Mouse (Mus musculus) G1E (cell line): ENCODE measurements at regions not wholly inside any gene's neighbourhood (a gene's known extent, or its start where the extent isn't known, plus 50 kb on each side); places are given as distances from the start of the nearest gene placed in this dataset.

Source experiments
- ATAC-seq: 2 replicates; pipeline ENCODE4 v1.8.0; 2016; ENCODE audit warnings: mild to moderate bottlenecking; ENCODE audit not compliant: insufficient number of reproducible peaks, poor library complexity, low FRiP score, severe bottlenecking; ENCODE audit errors: extremely low read depth
- DNase-seq: peaks from one replicate; pipeline ENCODE4 v3.0.0; 2012; ENCODE audit warnings: low spot score
- H3K27me3 ChIP-seq: 2 replicates; pipeline ENCODE4 v1.6.1; 2012; ENCODE audit warnings: mild to moderate bottlenecking, low read length, inconsistent platforms; ENCODE audit not compliant: insufficient read depth
- H3K36me3 ChIP-seq: replicated peaks from 2 replicates; pipeline ENCODE3; 2012; ENCODE audit warnings: mild to moderate bottlenecking, inconsistent platforms
- H3K4me1 ChIP-seq: 2 replicates; pipeline ENCODE4 v1.6.1; 2012; ENCODE audit warnings: low read depth, low read length, inconsistent platforms, mixed read lengths; ENCODE audit not compliant: insufficient read depth
- H3K4me3 ChIP-seq: 2 replicates; pipeline ENCODE4 v1.5.1; 2012; ENCODE audit warnings: low read depth, mild to moderate bottlenecking, inconsistent platforms, low read length, moderate library complexity, mixed read lengths
- H3K9me3 ChIP-seq: replicated peaks from 2 replicates; pipeline ENCODE4 v1.6.1; 2012; ENCODE audit warnings: inconsistent platforms
- CTCF ChIP-seq: IDR thresholded peaks from 2 replicates; pipeline ENCODE4 v1.5.1; 2012; ENCODE audit warnings: low read depth, low read length, inconsistent platforms, mixed read lengths
- GATA1 ChIP-seq: IDR thresholded peaks from 2 replicates; pipeline ENCODE4 v1.6.1; 2012; ENCODE audit warnings: borderline replicate concordance, low read length, inconsistent platforms, mixed read lengths
- GATA2 ChIP-seq: IDR thresholded peaks from 2 replicates; pipeline ENCODE4 v1.6.1; 2012; ENCODE audit warnings: low read depth, low read length, inconsistent platforms, borderline replicate concordance
- POLR2AphosphoS5 ChIP-seq: IDR thresholded peaks from 2 replicates; pipeline ENCODE4 v1.6.1; 2012; ENCODE audit warnings: low read depth, low read length, inconsistent platforms; ENCODE audit not compliant: insufficient replicate concordance
- TAL1 ChIP-seq: conservative IDR thresholded peaks from 2 replicates; pipeline ENCODE4 v1.6.1; 2012; ENCODE audit warnings: low read depth, low read length, inconsistent platforms, mixed read lengths

GRCm38 (mm10) chr16:97252997-97253635 is 82.6 kb upstream of the Dscam start:
- H3K9me3 ChIP-seq = no peaks in the 10 kb centered on the region
- no peak overlapping the region for H3K4me3 ChIP-seq
- no peak for ATAC-seq
- TF ChIP-seq TAL1 (no peak), POLR2AphosphoS5 (no peak), CTCF (no peak), GATA1 (no peak), GATA2 (no peak)
- no peaks in the 10 kb centered on the region for H3K27me3 ChIP-seq
- H3K36me3 ChIP-seq = no peaks in the 10 kb centered on the region
- no peak for DNase-seq
- no peaks in the 10 kb centered on the region for H3K4me1 ChIP-seq

GRCm38 (mm10) chr16:97258821-97259220 is 88.3 kb upstream of the Dscam start:
- no peaks in the 10 kb centered on the region for H3K27me3 ChIP-seq
- H3K36me3 ChIP-seq = no peaks in the 10 kb centered on the region
- no peak for DNase-seq
- TF ChIP-seq GATA2 (no peak), POLR2AphosphoS5 (no peak), CTCF (no peak), TAL1 (no peak), GATA1 (no peak)
- no peaks in the 10 kb centered on the region for H3K4me1 ChIP-seq
- ATAC-seq = no peak
- H3K4me3 ChIP-seq = no peak overlapping the region
- H3K9me3 ChIP-seq = no peaks in the 10 kb centered on the region

- DNase-seq = no peak
- Histone ChIP-seq H3K4me1 (no peaks in the 10 kb centered on the region), H3K4me3 (no peak overlapping the region), H3K36me3 (no peaks in the 10 kb centered on the region), H3K27me3 (no peaks in the 10 kb centered on the region), H3K9me3 (no peaks in the 10 kb centered on the region)
- TF ChIP-seq POLR2AphosphoS5 (no peak), CTCF (no peak), TAL1 (no peak), GATA1 (no peak), GATA2 (no peak)
- ATAC-seq = no peak
Observed at GRCm38 (mm10) chr16:97263451-97263850, 92.9 kb upstream of the Dscam start.

- TF ChIP-seq GATA2 (no peak), CTCF (no peak), POLR2AphosphoS5 (no peak), GATA1 (no peak), TAL1 (no peak)
- DNase-seq (no peak), ATAC-seq (no peak)
- Histone ChIP-seq H3K36me3 (no peaks in the 10 kb centered on the region), H3K4me3 (no peak overlapping the region), H3K27me3 (no peaks in the 10 kb centered on the region), H3K9me3 (no peaks in the 10 kb centered on the region), H3K4me1 (no peaks in the 10 kb centered on the region)
Observed at GRCm38 (mm10) chr16:97270417-97271133, 86.0 kb upstream of the Bace2 start.

- H3K4me1 ChIP-seq = no peaks in the 10 kb centered on the region
- no peaks in the 10 kb centered on the region for H3K27me3 ChIP-seq
- H3K36me3 ChIP-seq = no peaks in the 10 kb centered on the region
- ATAC-seq (no peak), DNase-seq (no peak)
- no peak for TF ChIP-seq TAL1
- no peak for TF ChIP-seq GATA1
- TF ChIP-seq POLR2AphosphoS5 = no peak
- no peak for TF ChIP-seq GATA2
- TF ChIP-seq CTCF = no peak
- H3K9me3 ChIP-seq = no peaks in the 10 kb centered on the region
- no peak overlapping the region for H3K4me3 ChIP-seq
Observed at GRCm38 (mm10) chr16:97271264-97271663, 85.3 kb upstream of the Bace2 start.

- peak; percentile 40 for DNase-seq
- Histone ChIP-seq H3K36me3 (no peaks in the 10 kb centered on the region), H3K9me3 (no peaks in the 10 kb centered on the region), H3K4me1 (no peaks in the 10 kb centered on the region), H3K4me3 (no peak overlapping the region), H3K27me3 (no peaks in the 10 kb centered on the region)
- peak; percentile 57 for ATAC-seq
- TF ChIP-seq CTCF (peak; percentile 69), POLR2AphosphoS5 (no peak)
Observed at GRCm38 (mm10) chr16:97272035-97272631, 84.4 kb upstream of the Bace2 start.
